Mouse (Mus musculus) layer of hippocampus, postnatal 36 days (tissue): Measurements from ENCODE around the gene Olfr395. TPM values are rescaled to one million over a fixed set of nuclear protein-coding genes. Genes with fewer than 3 reads are reported as not detected.
"Not testable (repeated sequence)": the region's sequence is repeated elsewhere in the genome, so short reads cannot be mapped to it uniquely, and the experiment has no call there.

Source experiments
- DNase-seq, 2 experiments: peaks; one replicate each; pipeline ENCODE4 v3.0.0; 2022
- total RNA-seq, 2 experiments: library from RNA; stranded (reverse); gene quantifications; 2 replicates each; pipeline ENCODE4 v1.2.3; 2021

Olfr395 gene
- total RNA-seq = not detected

- not testable (repeated sequence) for DNase-seq
Measured at GRCm38 (mm10) chr11:73909199-73909598, at the start of gene Olfr395. Gene Olfr395 (minus strand): TSS chr11:73909299.

DNA sequence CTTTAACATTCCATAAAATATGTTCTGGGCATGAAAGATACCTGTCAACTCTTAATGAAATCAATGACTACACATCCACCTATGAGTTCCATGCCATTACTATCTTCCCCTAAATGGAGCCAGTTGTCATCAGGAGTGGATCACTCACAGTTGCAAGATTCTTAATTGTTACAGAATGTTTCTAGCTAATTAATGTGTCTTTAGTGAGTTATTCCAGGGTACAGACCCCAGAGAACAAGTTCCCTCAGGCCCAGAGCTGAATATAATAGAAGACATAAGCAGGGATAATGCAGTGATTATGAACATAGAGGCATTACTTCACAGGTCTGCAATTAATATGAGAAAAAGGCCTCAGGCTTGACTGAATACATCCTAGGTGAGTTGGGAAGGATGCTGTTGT lies 27.3 kb upstream of the Olfr395 start, which contains the start of gene Olfr23:
Gene Olfr23, plus strand, starts transcription at position 301 of the 400 bp plus-strand sequence.
- no peak for DNase-seq

DNA sequence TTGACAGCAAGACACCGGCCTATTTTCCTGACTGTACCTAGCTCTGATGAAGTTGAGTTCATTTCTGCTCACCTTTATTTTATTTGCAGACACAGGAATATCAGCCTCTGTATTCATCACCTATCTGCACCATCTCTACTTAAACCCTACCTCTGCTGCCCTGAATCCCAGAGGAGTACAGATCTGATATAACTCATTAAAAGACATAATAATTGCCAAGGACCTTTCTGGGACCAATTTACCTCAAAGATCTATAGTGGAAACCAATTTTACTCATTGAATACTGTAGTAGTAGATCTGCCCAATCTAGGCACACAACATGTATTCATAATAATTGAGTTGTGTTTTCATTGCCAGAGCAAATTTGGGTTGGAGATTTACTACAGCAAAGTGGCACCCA lies 18.4 kb downstream of the Olfr395 start, which contains the start of gene Olfr394:
Gene Olfr394, minus strand, starts transcription at position 101 of the 400 bp plus-strand sequence.
- DNase-seq = no peak

Other genes starting within 250 kb of the Olfr395 start
- gene Zfp735, start 220.5 kb downstream of the Olfr395 start, total RNA-seq = not detected
- not detected for gene Olfr389, start 128.6 kb downstream of the Olfr395 start, total RNA-seq
- not detected for gene Olfr390, start 126.3 kb downstream of the Olfr395 start, total RNA-seq
- not detected for gene Olfr391-ps, start 106.2 kb downstream of the Olfr395 start, total RNA-seq
- gene Olfr392, start 92.2 kb downstream of the Olfr395 start, total RNA-seq = not detected
- gene Olfr393, start 57.8 kb downstream of the Olfr395 start, total RNA-seq = not detected
- gene Olfr394, start 18.5 kb downstream of the Olfr395 start, total RNA-seq = not detected
- gene Olfr23, start 27.4 kb upstream of the Olfr395 start, total RNA-seq = not detected
- not detected for gene Olfr397, start 51.5 kb upstream of the Olfr395 start, total RNA-seq
- not detected for gene Olfr398, start 81.1 kb upstream of the Olfr395 start, total RNA-seq
- gene Olfr139, start 147.3 kb upstream of the Olfr395 start, total RNA-seq = not detected
- gene Olfr399, start 147.3 kb upstream of the Olfr395 start, total RNA-seq = not detected
- not detected for gene Zfp616, start 160.7 kb upstream of the Olfr395 start, total RNA-seq
- gene Olfr401, start 204.4 kb upstream of the Olfr395 start, total RNA-seq = not detected
- not detected for gene Olfr402, start 244.2 kb upstream of the Olfr395 start, total RNA-seq